Mouse (Mus musculus) stomach, postnatal 0 days (tissue): ENCODE results near the gene Gsta4.

Experiments used
- CTCF ChIP-seq: IDR thresholded peaks from 2 replicates; pipeline ENCODE4 v1.5.1; 2016; ENCODE audit warnings: antibody characterized with exemption, low read depth, mild to moderate bottlenecking, moderate library complexity
- EP300 ChIP-seq: optimal IDR thresholded peaks from 2 replicates; pipeline ENCODE3; 2016; ENCODE audit warnings: antibody characterized with exemption

DNA sequence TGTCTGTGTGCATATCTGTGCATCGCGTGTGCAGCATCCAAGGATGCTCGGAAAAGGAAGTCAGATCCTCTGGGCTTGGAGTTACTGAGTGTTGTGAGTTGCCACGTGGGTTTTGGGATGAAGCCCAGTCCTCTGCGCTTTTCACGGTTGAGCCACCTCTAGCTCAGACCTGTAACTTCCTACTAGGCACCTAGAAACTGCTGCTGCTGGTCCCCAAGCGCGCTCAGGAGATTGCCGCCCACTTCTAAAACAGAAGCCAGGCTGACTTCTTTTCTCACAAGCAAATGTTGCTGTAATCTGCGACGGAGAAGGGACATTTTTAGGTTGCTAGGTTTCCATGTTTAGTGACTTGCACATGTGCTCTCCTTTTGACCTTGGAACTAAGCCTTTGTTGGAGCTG lies 12.5 kb downstream of the Gsta4 start:
- TF ChIP-seq EP300, result no peak
- TF ChIP-seq CTCF, result no peak
